Mouse (Mus musculus) liver, postnatal 0 days (tissue): ENCODE data around the gene Havcr2.

Experiments
- CTCF ChIP-seq: sonication (generic); IDR thresholded peaks from 2 replicates; pipeline ENCODE4 v1.5.1; 2016; ENCODE audit warnings: antibody characterized with exemption, low read depth
- EP300 ChIP-seq: IDR thresholded peaks from 2 replicates; pipeline ENCODE4 v1.6.1; 2016; ENCODE audit warnings: antibody characterized with exemption, low read depth, mild to moderate bottlenecking

DNA sequence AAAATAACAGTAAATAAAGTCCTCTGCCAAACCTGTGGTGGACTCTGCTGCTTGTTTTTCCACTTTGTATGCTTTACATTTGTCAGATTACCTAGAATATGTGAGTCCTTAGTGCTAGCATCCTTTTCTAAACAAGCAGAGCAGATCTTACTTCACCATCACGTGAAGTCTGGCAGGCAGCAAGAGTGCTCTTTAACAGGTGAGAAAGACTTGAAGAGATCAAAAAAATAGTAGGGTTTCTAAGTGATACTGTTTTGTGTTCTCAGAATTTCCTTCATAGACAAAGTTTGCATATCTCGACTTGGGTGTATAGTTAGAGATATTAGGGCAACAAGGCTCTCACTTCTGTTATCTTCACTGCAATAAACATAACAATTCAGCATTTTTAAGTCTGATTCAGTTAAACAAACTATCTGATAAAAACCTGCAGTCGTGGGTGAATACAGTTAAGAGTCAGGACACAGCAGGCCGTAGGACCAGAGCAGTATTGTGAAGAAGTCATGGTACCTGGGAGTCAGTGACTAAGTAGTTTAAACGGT is 15.7 kb upstream of the Havcr2 start:
- TF ChIP-seq EP300 (no peak), CTCF (no peak)
